Mouse (Mus musculus) 3134 (cell line): ENCODE results near the gene Prpf8.
A peak's percentile ranks its signal among the peaks of the same experiment; 100 is the strongest.

Source experiments
- DNase-seq: peaks from one replicate; pipeline ENCODE4 v3.0.0-alpha.2; 2011; ENCODE audit warnings: low spot score; ENCODE audit not compliant: insufficient read length; ENCODE audit errors: extremely low read depth

Gene Prpf8

DNA sequence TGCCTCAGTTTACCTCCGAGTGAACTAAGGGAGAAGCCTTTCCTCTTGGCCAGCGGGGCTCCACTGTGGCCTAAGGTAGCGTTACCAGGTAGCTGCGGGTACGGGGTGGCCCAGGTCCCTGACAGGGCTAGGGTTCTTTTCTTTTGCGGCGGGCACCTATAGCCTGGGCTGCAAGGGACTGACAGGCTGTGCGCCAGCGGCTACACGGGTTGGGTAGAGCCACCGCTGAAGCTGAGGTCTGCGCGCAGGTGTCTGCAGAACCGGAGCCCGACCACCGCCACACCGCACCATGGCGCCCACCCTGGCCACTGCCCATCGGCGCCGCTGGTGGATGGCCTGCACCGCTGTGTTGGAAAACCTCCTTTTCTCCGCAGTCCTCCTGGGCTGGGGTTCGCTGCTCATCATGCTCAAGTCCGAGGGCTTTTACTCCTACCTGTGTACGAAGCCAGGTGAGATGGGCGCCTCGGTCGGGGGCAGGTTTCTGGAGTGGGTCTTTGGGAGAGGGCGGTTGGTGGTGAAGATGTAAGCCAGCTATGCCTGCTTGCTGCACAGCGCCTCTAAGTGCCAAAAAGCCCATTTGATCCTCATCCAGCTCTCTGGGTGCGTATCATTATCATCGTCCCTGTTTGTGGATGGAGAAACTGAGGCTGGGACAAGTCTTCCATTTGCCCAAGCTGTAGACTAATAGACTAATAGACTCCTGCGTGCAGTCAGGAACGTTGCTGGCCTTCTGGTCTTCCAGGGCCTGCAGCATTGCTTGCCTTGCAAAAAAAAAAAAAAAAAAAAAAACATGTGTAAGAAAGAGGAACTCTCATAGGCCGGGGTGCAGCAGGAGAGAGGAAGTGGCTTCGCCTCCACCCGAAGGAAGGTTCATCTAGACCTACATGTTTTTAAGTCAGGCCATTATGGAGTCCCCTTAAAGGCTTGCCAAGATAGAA lies 46.0 kb downstream of the Prpf8 start:
- no peak for DNase-seq

DNA sequence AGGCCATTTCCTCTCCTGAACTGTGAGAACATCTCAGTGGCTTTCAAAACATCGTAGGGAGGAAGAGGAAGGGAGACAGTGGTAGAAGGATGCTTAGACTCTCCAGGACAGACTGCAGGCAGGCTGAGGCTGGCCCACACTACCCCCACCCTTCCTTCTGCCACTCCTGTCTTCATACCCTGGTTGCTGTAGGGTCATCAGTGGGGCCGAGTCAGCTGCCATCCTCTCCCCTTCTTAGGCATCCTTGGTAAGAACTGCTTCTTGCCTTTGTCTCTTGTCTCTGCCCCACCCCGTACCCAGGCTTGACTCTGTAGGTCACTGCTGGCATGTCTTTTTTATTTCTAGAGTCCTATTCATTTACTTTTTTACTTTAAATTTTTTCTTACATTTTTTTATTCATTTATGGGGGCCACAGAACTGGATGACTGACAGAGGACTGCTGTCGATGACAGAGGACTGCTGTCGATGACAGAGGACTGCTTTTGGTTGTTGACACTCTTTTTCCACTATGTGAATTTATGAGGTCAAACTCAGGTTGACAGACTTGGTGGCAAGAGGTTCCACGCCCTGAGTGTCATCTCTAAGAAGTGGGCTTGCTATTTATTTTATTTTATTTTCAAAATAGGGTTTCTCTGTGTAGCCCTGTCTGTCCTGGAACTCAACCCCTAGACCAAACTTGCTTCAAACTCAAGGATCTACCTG lies 46.8 kb downstream of the Prpf8 start:
- no peak for DNase-seq

- no peak for DNase-seq
Measured at GRCm38 (mm10) chr11:75534286-75535033, 47.8 kb downstream of the Prpf8 start.

DNA sequence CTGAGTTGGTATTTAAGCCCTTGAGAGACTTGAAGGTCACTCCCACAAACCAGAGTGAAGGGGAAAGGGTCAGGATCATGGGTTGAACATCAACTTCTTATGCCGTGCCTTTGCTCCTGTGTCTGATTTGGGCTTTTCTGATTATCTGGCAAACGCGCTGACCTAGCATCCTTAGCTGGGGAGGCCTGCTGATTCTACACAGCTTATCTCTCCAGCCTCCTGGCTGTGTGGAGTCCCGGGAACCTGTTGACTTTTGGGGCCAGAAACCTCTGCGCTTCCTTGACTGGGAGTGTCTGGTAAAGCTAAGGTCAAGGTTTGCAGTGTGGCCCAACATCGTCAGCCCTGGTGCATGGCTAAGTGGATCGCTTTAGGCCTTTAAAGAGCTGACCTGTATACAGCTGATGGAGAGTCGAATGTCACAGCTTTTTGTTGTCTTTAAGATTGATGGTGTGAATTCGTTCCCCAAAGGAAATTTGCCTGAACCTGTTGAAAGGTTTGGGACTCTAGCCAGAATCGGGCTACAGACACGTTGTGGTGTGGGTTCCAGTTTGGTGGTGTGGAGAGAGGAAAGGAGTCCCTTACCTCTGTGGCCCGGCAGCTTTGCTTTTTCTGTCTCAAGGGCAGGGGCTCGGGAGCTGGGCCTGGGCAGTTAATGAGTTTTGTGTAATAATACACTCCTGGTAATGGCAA lies 48.6 kb downstream of the Prpf8 start:
- DNase-seq, result no peak

DNA sequence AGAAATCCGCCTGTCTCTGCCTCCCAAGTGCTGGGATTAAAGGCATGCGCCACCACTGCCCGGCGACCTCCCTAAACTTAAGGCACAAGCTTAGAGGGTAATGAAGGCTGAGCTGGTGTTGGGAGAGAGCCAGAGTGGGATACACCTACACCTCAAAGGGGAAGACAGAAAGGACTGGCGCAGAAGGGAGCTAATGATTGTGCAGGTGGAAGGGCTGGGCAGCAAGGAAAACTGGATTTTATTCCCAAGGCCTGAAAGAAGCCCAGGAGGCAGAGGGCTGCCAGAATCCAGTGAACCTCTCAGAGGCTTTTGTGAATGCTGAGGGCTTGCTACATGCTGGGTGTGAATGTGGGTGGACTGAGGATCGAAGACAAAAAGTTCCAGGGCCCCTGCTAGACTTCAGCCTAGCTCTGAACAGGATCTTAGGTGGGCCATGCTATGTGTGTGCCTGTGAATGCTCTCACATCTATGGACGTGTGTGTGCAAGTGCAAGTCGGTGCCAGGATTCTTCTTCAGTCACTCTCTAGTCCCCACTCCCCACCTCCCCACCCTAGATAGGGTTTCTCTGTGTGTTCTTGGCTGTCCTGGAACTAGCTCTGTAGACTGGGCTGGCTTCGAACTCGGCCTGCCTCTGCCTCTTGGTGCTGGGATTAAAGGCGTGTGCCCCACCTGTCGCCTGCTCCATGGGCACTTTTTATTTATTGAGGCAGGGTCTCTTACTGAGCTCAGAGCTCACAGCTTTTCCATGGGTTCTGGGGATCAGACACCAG lies 49.8 kb downstream of the Prpf8 start:
- DNase-seq, result no peak

DNA sequence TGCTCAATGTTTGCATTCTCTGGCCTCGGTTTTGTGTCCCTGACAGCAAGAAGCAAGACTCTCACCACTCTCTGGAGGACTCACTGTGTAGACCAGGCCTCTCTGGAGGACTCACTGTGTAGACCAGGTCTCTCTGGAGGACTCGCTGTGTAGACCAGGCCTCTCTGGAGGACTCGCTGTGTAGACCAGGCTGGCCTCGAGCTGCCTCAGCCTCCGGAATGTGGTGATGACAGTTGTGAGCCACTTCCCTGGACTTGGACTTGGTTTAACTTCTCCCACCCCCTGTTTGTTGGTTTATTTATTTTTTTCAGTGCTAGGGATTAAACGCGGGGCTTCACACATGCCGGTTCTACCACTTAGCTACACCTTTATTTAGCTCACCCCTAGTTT lies 50.4 kb downstream of the Prpf8 start:
- DNase-seq, result no peak

GRCm38 (mm10) chr11:75537491-75538183 lies 51.0 kb downstream of the Prpf8 start:
- DNase-seq, result no peak

DNA sequence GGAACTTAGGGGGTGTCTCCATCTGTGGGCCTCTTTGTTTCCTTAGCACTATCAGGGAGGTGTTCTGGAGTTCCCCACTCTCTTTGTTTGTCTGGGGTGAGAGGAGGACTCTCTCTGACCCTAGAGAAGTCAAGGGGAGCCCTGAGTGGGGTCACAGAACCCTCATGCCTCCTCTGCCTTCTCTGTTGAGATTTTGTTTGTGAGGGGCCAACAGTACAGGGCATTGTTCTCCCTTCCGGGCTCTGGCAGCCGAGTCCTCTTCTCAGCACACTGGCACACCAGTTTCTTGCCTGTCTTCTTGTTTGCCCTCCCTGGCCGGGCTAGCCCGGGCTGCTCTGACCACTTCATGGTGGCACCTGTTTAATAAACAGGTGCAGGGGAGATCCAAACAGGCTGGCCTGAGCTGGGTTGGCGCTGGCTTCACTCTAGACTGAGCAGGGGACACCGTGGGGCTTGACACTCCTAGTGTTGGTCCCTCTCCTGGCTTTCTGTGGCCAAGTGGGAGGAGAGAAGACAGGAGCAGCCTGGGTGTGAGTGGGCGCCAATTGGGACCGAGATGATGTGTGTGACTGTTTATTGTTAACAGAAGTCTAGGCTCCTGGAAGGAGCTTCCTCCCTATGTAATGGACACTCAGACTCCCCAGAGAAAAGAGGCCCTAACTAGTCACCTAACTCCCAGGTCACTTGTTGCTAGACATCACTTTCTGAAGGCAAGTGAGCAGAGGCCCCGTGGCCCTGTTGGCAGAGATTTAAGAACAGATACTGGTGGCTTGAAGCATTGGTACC lies 51.8 kb downstream of the Prpf8 start:
- DNase-seq, result no peak

DNA sequence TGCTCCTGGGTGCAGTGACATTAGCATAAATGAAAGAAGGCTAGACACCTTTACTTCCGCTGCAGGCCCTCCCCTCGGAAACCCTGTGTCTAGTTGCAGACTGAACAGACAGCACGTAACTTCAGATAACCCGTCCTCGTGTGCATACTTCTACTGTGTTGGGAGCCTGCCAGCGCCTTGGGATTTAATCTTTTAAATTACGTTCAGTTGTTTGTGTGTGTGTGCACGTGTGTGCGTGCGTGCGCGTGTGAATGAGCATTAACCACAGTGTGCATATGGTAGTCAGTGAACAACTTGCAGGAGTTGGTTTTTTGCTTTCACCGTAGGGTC lies 52.3 kb downstream of the Prpf8 start:
- no peak for DNase-seq

DNA sequence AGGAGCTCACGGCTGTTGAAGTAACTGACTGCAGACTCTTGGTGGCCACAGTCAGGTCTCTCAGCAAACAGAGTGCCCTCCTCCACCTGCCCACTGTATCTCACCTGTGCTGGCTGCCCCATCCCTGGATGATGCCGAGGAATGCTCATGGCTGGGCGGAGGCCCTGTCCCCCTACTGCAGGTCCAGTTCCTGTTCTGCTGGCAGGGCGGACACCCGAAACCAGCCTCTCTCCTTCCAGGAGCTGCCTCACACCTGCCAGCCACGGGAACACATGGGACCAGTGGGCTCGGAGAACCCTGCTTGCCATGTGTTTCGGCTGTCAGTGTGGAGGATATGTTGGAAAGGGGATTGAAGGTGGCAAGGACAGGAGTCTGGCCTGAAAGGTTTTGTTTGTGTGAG lies 53.6 kb downstream of the Prpf8 start:
- no peak for DNase-seq

- no peak for DNase-seq
Measured at GRCm38 (mm10) chr11:75540710-75541581, 54.3 kb downstream of the Prpf8 start.

DNA sequence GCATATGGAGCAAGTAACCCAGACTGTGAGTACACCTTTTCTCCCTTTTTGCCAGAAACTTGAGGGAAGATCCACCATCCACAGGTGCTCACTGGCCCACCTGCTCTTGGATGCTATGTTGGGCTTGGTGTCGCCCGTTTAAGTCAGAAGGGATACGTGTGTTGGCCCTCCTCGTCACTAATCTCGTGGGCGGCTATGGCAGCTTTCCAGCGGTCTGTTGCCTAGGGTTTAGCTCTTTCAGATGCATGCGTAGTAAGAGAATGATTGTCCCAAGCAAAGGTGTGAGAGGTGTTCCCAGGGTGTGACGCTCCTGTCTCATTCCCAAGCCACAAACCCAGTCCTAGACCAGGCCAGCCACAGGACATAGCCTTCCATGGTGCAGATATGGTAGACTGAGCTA lies 58.1 kb downstream of the Prpf8 start:
- DNase-seq, result no peak

- no peak for DNase-seq
Measured at GRCm38 (mm10) chr11:75546057-75546456, 59.4 kb downstream of the Prpf8 start.

- no peak for DNase-seq
Measured at GRCm38 (mm10) chr11:75549658-75550111, 63.1 kb downstream of the Prpf8 start.

DNA sequence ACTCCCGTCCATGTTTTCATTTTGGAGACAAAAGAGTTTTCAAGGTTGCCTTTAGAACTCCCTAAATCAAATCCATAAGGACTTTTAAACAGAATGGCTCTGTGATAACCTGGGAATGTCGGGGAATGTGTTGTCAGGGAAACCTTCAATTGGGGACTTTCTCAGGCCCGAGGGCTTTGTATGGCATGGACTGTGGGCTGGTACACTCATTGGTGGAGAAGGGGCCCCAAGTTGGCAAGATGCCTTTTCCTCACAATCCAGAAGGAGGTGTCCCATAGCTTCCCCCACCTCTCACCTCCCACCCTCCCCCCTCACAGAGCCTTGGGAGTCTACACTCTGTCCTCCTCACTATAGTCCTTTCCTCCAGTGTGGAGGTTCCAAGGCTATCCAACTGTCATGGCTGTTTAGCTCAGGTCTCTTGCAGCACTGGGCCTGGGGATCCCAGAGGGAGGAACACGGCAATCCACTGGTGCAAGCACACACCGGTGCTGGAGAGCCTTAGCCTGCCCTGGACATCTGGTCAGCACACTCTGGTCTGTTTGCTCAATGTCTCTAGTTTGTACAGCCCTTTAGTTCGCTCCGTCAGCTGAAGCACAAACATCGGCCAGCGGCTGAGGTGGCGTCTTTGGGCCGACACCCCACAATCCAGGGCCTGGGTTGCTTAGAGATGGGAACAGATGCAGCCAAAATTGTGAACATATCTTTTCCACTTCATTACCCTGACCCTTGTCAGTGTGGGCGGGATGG lies 63.8 kb downstream of the Prpf8 start:
- DNase-seq, result no peak

DNA sequence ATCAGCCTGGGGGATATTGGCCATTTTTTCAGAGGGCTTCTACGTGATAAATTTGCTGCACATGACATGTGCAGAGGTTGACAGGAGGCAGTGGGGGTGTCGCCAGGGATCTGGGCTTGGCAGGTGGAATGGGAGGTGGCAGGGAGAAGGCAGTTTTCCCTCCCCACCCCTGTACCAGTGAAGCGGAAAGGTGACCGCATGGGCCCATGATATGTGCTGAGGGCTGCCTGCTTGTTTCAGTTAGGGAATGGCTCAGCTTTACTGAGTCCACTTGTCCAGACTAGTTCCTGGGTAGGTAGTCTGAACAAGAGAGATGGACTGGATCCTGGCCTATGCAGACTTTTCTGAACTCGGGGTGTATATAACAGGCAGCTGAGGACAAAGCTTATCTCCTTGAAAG lies 64.7 kb downstream of the Prpf8 start:
- DNase-seq, result no peak

DNA sequence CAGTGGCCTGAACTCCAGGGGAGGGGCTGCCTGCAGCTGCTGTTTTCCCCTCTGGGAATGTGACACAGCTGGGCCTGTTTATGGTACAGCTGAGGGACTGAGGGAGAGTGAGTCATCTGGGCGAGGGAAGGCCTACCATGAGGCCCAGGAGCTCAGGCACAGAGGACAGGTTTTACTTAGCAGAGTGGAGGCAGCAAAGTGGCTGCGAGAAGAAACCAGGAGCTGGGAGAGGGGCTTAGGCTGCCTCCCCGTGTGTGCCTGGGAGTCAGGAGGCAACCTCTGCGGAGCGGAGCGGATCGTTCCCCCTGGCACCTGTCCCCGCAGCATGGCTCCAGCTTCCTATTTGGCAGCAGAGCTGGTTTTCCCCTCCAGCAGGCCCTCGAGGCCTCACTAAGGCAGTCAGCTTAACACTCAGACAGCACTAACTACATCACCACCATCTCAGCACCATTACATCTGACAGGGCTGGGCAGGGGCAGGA lies 65.4 kb downstream of the Prpf8 start:
- peak; percentile 89 for DNase-seq
